Mouse (Mus musculus) lung, embryonic 14.5 days (tissue): ENCODE data around the gene Amotl2. TPM values are rescaled to one million over a fixed set of nuclear protein-coding genes. Genes with fewer than 3 reads are reported as not detected.

Source experiments
- ATAC-seq: fragments of 200-750 bp; cut with Nextera tagmentation; 2 replicates; pipeline ENCODE4 v1.8.0; 2017; ENCODE audit warnings: mild to moderate bottlenecking, moderate TSS enrichment, moderate library complexity; ENCODE audit not compliant: insufficient read depth
- DNase-seq: peaks from one replicate; pipeline ENCODE4 v3.0.0-alpha.2; 2015
- H3K27ac ChIP-seq: fragments of 300-500 bp; sonication (generic); 2 replicates; pipeline ENCODE4 v1.5.1; 2014; ENCODE audit warnings: low read depth, mild to moderate bottlenecking, moderate library complexity
- H3K27me3 ChIP-seq: fragments of 300-500 bp; sonication (generic); 2 replicates; pipeline ENCODE4 v1.6.1; 2014; ENCODE audit warnings: low read length, control low read depth; ENCODE audit not compliant: insufficient read depth
- H3K36me3 ChIP-seq: fragments of 300-500 bp; sonication (generic); 2 replicates; pipeline ENCODE4 v1.6.1; 2014; ENCODE audit warnings: control low read depth; ENCODE audit not compliant: insufficient read depth
- H3K4me1 ChIP-seq: fragments of 300-500 bp; sonication (generic); 2 replicates; pipeline ENCODE4 v1.6.1; 2014; ENCODE audit warnings: antibody characterized with exemption, control low read depth; ENCODE audit not compliant: insufficient read depth
- H3K4me2 ChIP-seq: fragments of 300-500 bp; sonication (generic); 2 replicates; pipeline ENCODE4 v1.6.1; 2014; ENCODE audit warnings: mild to moderate bottlenecking
- H3K4me3 ChIP-seq: fragments of 300-500 bp; sonication (generic); 2 replicates; pipeline ENCODE4 v1.5.1; 2014; ENCODE audit warnings: low read depth, low read length
- H3K9ac ChIP-seq: fragments of 300-500 bp; sonication (generic); 2 replicates; pipeline ENCODE4 v1.6.1; 2014
- H3K9me3 ChIP-seq: fragments of 300-500 bp; sonication (generic); 2 replicates; pipeline ENCODE4 v1.6.1; 2016; ENCODE audit warnings: low read depth, low read length, control low read depth
- CTCF ChIP-seq: IDR thresholded peaks from 2 replicates; pipeline ENCODE4 v1.5.1; 2016; ENCODE audit warnings: antibody characterized with exemption, low read depth
- WGBS: fragments of 180-500 bp; shearing (Covaris S2); extraction: QIAGEN DNeasy Blood & Tissue Kit; methylation state at CpG from one replicate; pipeline ENCODE4 v1.1.7; 2014; 5-methylcytosine and 5-hydroxymethylcytosine counted together
- polyA plus RNA-seq: library from polyadenylated mRNA; unstranded; fragments of >200 nt; fragmentation: Nextera tagmentation; extraction: Ambion mirVana; gene quantifications from 2 replicates; pipeline ENCODE4 v1.2.1, GENCODE M21; 2014

Amotl2 gene
- polyA plus RNA-seq, 1 experiment from 2014 or later = 49.4 TPM

GRCm38 (mm10) chr9:102733999-102734738, 17.7 kb downstream of the Amotl2 start:
- TF ChIP-seq CTCF = no peak
- peak; percentile 48 for ATAC-seq
- no peak overlapping the region for H3K9ac ChIP-seq
- H3K4me3 ChIP-seq = no peak overlapping the region
- H3K36me3 ChIP-seq = peaks cover 49% of the 10 kb centered on the region
- H3K27ac ChIP-seq = peak overlapping the region; percentile 87
- peaks cover 10% of the 10 kb centered on the region; the same call in 1 of the 2 replicates for H3K4me1 ChIP-seq
- H3K9me3 ChIP-seq = no peaks in the 10 kb centered on the region
- H3K4me2 ChIP-seq = no peak overlapping the region
- no peaks in the 10 kb centered on the region for H3K27me3 ChIP-seq
- DNase-seq = peak; percentile 54
- 59% methylated on average over 9 of the region's 9 CpGs for WGBS

- Histone ChIP-seq H3K9me3 (no peaks in the 10 kb centered on the region), H3K4me2 (no peak overlapping the region), H3K4me3 (no peak overlapping the region), H3K4me1 (peaks cover 10% of the 10 kb centered on the region; the same call in 1 of the 2 replicates), H3K27ac (peak overlapping the region; percentile 87), H3K27me3 (no peaks in the 10 kb centered on the region), H3K36me3 (peaks cover 44% of the 10 kb centered on the region), H3K9ac (no peak overlapping the region)
- WGBS = 45% methylated on average over 1 of the region's 1 CpGs
- ATAC-seq (peak; percentile 40; the same call in 1 of the 2 replicates), DNase-seq (peak; percentile 67)
- no peak for TF ChIP-seq CTCF
Measured at GRCm38 (mm10) chr9:102734739-102735075, 18.2 kb downstream of the Amotl2 start.

DNA sequence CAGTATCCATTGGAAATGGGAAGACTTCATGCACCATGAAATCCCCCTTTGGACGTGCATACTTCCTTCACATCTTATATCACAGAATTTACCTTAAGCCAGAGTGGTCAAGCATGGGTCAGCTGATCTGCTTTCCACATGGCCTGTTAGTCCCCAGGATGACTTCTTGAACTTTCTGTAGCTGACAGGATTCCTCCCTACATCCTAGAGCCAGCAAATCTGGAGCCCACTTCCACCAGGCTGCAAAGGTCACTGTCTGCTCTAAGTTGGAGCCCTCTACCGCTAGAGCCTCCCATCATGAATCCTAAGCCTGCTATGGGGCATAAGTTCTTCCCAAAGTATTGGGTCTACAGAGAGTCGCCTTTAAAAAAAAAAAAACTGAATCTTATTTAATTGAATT, 18.8 kb downstream of the Amotl2 start:
- H3K9ac ChIP-seq = no peak overlapping the region
- peaks cover 10% of the 10 kb centered on the region; the same call in 1 of the 2 replicates for H3K4me1 ChIP-seq
- H3K27me3 ChIP-seq = no peaks in the 10 kb centered on the region
- no peak for DNase-seq
- WGBS = 80% methylated on average over 3 of the region's 3 CpGs
- no peak for ATAC-seq
- peaks cover 39% of the 10 kb centered on the region for H3K36me3 ChIP-seq
- no peak overlapping the region for H3K4me2 ChIP-seq
- H3K9me3 ChIP-seq = no peaks in the 10 kb centered on the region
- no peak overlapping the region for H3K4me3 ChIP-seq
- no peak for TF ChIP-seq CTCF
- peak overlapping the region; percentile 87 for H3K27ac ChIP-seq

DNA sequence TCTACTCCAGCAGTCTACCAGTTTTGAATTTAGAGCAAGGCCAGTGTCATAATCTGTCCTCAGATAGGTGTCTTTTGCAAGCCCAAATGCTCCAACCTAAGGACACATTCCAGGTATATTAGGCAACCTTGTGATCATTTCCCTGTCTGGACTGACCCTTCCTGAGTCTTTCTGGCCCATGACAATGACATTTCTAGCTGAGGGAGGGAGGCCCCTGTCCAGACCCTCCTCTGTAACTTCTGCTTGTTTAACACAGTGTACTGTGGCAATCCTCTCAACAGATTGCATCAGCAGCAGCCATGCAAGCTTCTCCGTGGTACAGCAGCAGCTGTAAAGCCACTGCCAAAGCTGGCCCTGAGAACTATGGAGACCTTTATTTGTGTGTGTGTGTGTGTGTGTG, 19.5 kb downstream of the Amotl2 start:
- H3K27me3 ChIP-seq = no peaks in the 10 kb centered on the region
- peaks cover 32% of the 10 kb centered on the region for H3K36me3 ChIP-seq
- H3K9me3 ChIP-seq = no peaks in the 10 kb centered on the region
- 36% methylated on average over 1 of the region's 1 CpGs for WGBS
- peaks cover 10% of the 10 kb centered on the region; the same call in 1 of the 2 replicates for H3K4me1 ChIP-seq
- ATAC-seq (no peak), DNase-seq (no peak)
- no peak overlapping the region for H3K4me2 ChIP-seq
- H3K27ac ChIP-seq = no peak overlapping the region
- H3K4me3 ChIP-seq = no peak overlapping the region
- H3K9ac ChIP-seq = no peak overlapping the region
- no peak for TF ChIP-seq CTCF

- no peak for DNase-seq
- H3K9me3 ChIP-seq = no peaks in the 10 kb centered on the region
- H3K4me2 ChIP-seq = no peak overlapping the region
- peaks cover 18% of the 10 kb centered on the region for H3K36me3 ChIP-seq
- 38% methylated on average over 1 of the region's 1 CpGs for whole genome bisulfite sequencing
- no peak for TF ChIP-seq CTCF
- H3K4me3 ChIP-seq = no peak overlapping the region
- ATAC-seq = no peak
- H3K9ac ChIP-seq = no peak overlapping the region
- H3K4me1 ChIP-seq = peaks cover 10% of the 10 kb centered on the region; the same call in 1 of the 2 replicates
- H3K27me3 ChIP-seq = no peaks in the 10 kb centered on the region
- H3K27ac ChIP-seq = no peak overlapping the region
Measured at GRCm38 (mm10) chr9:102737405-102737804, 20.9 kb downstream of the Amotl2 start.

DNA sequence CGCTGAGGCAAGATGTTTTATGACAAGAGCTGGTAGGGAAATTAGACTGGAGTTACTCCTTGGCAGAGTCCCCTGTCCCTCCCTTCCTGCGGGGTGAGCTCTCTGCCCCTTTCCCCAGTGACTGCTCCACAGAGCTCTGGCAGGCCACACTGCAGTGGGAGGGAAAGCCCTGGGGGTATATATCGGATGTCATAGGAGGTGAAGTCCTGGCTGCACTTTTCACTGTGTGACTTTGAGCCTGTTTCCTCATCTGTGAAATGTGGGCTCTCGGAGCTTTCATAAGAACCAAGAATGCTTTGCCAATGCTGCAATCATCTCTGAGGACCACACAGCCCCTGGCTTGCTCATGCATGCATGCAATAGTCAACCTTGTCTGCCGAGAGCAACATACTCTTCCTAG, 30.3 kb downstream of the Amotl2 start:
- 66% methylated on average over 5 of the region's 5 CpGs for WGBS
- H3K4me3 ChIP-seq = no peak overlapping the region
- no peak overlapping the region for H3K4me2 ChIP-seq
- ATAC-seq (no peak), DNase-seq (no peak)
- H3K9ac ChIP-seq = no peak overlapping the region
- no peaks in the 10 kb centered on the region for H3K4me1 ChIP-seq
- H3K27ac ChIP-seq = no peak overlapping the region
- H3K36me3 ChIP-seq = no peaks in the 10 kb centered on the region
- no peak for TF ChIP-seq CTCF
- no peaks in the 10 kb centered on the region for H3K9me3 ChIP-seq
- no peaks in the 10 kb centered on the region for H3K27me3 ChIP-seq

DNA sequence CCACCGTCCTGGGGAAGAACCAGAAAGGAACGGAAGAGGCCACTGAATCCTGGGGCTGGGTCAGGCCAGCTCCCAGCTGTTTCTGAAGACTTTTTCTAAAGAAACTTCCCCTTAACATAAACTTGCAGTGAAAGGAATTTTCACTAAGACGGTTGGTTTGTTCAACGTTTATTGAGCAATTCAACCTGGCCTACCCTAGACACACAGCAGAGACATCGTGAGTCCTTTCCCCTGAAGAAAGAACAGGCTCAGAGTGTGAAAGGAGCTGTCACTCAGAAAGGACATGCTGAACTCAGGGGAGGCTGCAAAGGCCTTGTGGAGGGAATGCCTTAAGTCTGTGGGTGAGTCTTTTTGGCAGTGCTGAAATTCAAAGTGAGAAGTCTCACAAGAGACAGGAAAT, 31.4 kb downstream of the Amotl2 start:
- WGBS = 18% methylated on average over 5 of the region's 5 CpGs
- no peak for TF ChIP-seq CTCF
- Histone ChIP-seq H3K9me3 (no peaks in the 10 kb centered on the region), H3K36me3 (no peaks in the 10 kb centered on the region), H3K4me1 (no peaks in the 10 kb centered on the region), H3K4me2 (no peak overlapping the region), H3K4me3 (no peak overlapping the region), H3K27me3 (no peaks in the 10 kb centered on the region), H3K27ac (peak overlapping the region; percentile 13; the same call in 1 of the 2 replicates), H3K9ac (no peak overlapping the region)
- ATAC-seq = no peak
- peak; percentile 44 for DNase-seq
